Mouse (Mus musculus) left cerebral cortex, adult 8-10 months (tissue): Measurements from ENCODE around the gene Gmnn. TPM values are rescaled to one million over a fixed set of nuclear protein-coding genes. Genes with fewer than 3 reads are reported as not detected.

Experiments
- DNase-seq, 2 experiments: peaks; one replicate each; pipeline ENCODE4 v3.0.0; 2022; ENCODE audit warnings: low spot score in 2 of 2
- total RNA-seq, 4 experiments: library from RNA; stranded (reverse); gene quantifications; 2 replicates each; pipeline ENCODE4 v1.2.4; 2022

Gmnn gene
- total RNA-seq, 4 experiments from 2014 or later = 2.6 to 6.5 (median 5.6) TPM

- DNase-seq = no peak
Observed at GRCm38 (mm10) chr13:24709656-24710396, 51.9 kb downstream of the Gmnn start.

- no peak for DNase-seq
Observed at GRCm38 (mm10) chr13:24702128-24702527, 59.6 kb downstream of the Gmnn start.

Other genes with a start within 250 kb of the Gmnn start
- 10 to 100 TPM; 52.0 to 64.0 (median 60.2) TPM for gene Ripor2, start 179.7 kb downstream of the Gmnn start, total RNA-seq
- gene Armh2, start 20.7 kb downstream of the Gmnn start, total RNA-seq = not detected
- 100 to 1,000 TPM; 134 to 163 (median 147) TPM for gene BC005537, start 39.7 kb upstream of the Gmnn start, total RNA-seq
- gene Acot13, start 69.6 kb upstream of the Gmnn start, total RNA-seq = 10 to 100 TPM; 83.7 to 90.3 (median 87.8) TPM
- gene Tdp2, start 69.8 kb upstream of the Gmnn start, total RNA-seq = 10 to 100 TPM; 19.9 to 25.0 (median 21.5) TPM
- 10 to 100 TPM; 25.5 to 29.0 (median 27.3) TPM for gene D130043K22Rik, start 83.2 kb upstream of the Gmnn start, total RNA-seq
- gene Aldh5a1, start 175.7 kb upstream of the Gmnn start, total RNA-seq = 10 to 100 TPM; 63.2 to 76.6 (median 69.0) TPM
- gene Gpld1, start 181.2 kb upstream of the Gmnn start, total RNA-seq = 10 to 100 TPM; 22.6 to 27.9 (median 23.8) TPM